Mouse (Mus musculus) hindbrain, embryonic 13.5 days (tissue): ENCODE data around the gene Ntng1. TPM values are rescaled to one million over a fixed set of nuclear protein-coding genes. Genes with fewer than 3 reads are reported as not detected.

Experiments used
- ATAC-seq: fragments of 200-750 bp; cut with Nextera tagmentation; 2 replicates; pipeline ENCODE4 v1.8.0; 2017; ENCODE audit warnings: moderate TSS enrichment; ENCODE audit not compliant: low FRiP score
- H3K27ac ChIP-seq: fragments of 300-500 bp; sonication (generic); 2 replicates; pipeline ENCODE4 v1.5.1; 2015; ENCODE audit warnings: inconsistent platforms, mild to moderate bottlenecking, moderate library complexity
- H3K27me3 ChIP-seq: fragments of 300-500 bp; sonication (generic); 2 replicates; pipeline ENCODE4 v1.6.1; 2015; ENCODE audit warnings: mild to moderate bottlenecking, inconsistent platforms
- H3K36me3 ChIP-seq: fragments of 300-500 bp; sonication (generic); 2 replicates; pipeline ENCODE4 v1.6.1; 2015; ENCODE audit warnings: mild to moderate bottlenecking, inconsistent platforms
- H3K4me1 ChIP-seq: fragments of 300-500 bp; sonication (generic); replicated peaks from 2 replicates; pipeline ENCODE4 v1.6.1; 2015; ENCODE audit warnings: inconsistent platforms
- H3K4me2 ChIP-seq: fragments of 300-500 bp; sonication (generic); 2 replicates; pipeline ENCODE4 v1.6.1; 2015; ENCODE audit warnings: inconsistent platforms, mild to moderate bottlenecking, moderate library complexity
- H3K4me3 ChIP-seq: fragments of 300-500 bp; sonication (generic); 2 replicates; pipeline ENCODE4 v1.5.1; 2015; ENCODE audit warnings: mild to moderate bottlenecking, inconsistent platforms
- H3K9ac ChIP-seq: fragments of 300-500 bp; sonication (generic); 2 replicates; pipeline ENCODE4 v1.6.1; 2015; ENCODE audit warnings: mild to moderate bottlenecking, inconsistent platforms
- H3K9me3 ChIP-seq: fragments of 300-500 bp; sonication (generic); 2 replicates; pipeline ENCODE4 v1.6.1; 2016; ENCODE audit warnings: inconsistent platforms
- WGBS: fragments of 180-500 bp; shearing (Covaris S2); methylation state at CpG from one replicate; pipeline ENCODE4 v1.1.7; 2015; 5-methylcytosine and 5-hydroxymethylcytosine counted together
- polyA plus RNA-seq: library from polyadenylated mRNA; unstranded; fragments of >200 nt; fragmentation: Nextera tagmentation; extraction: Ambion mirVana; gene quantifications from 2 replicates; pipeline ENCODE4 v1.2.1, GENCODE M21; 2015

Gene Ntng1
- polyA plus RNA-seq, 1 experiment from 2014 or later: 19.7 TPM

- no peaks in the 10 kb centered on the region for H3K36me3 ChIP-seq
- H3K4me1 ChIP-seq: 0 out of 2 replicates have a peak, but pooled peaks cover 3% of the 10 kb centered on the region
- 92% methylated on average over 2 of the region's 2 CpGs for WGBS
- H3K4me2 ChIP-seq: no peak overlapping the region
- H3K27me3 ChIP-seq: no peaks in the 10 kb centered on the region
- H3K9me3 ChIP-seq: no peaks in the 10 kb centered on the region
- no peak for ATAC-seq
- H3K27ac ChIP-seq: no peak overlapping the region
- H3K4me3 ChIP-seq: no peak overlapping the region
- H3K9ac ChIP-seq: no peak overlapping the region
Observed at GRCm38 (mm10) chr3:110044209-110044608, 99.6 kb downstream of the Ntng1 start.

- 0 out of 2 replicates have a peak, but pooled peaks cover 3% of the 10 kb centered on the region for H3K4me1 ChIP-seq
- H3K9me3 ChIP-seq: no peaks in the 10 kb centered on the region
- no peak for ATAC-seq
- no peaks in the 10 kb centered on the region for H3K36me3 ChIP-seq
- 96% methylated on average over 1 of the region's 1 CpGs for WGBS
- no peak overlapping the region for H3K4me3 ChIP-seq
- H3K27ac ChIP-seq: no peak overlapping the region
- no peak overlapping the region for H3K4me2 ChIP-seq
- H3K9ac ChIP-seq: no peak overlapping the region
- H3K27me3 ChIP-seq: no peaks in the 10 kb centered on the region
Observed at GRCm38 (mm10) chr3:110043641-110044187, 100.1 kb downstream of the Ntng1 start.

- no peak for ATAC-seq
- Histone ChIP-seq H3K27me3 (no peaks in the 10 kb centered on the region), H3K4me2 (no peak overlapping the region), H3K36me3 (no peaks in the 10 kb centered on the region), H3K4me1 (peaks cover 12% of the 10 kb centered on the region), H3K9me3 (no peaks in the 10 kb centered on the region), H3K4me3 (no peak overlapping the region), H3K27ac (0 out of 2 replicates have a peak overlapping the region, but pooled peaks have one; percentile 41), H3K9ac (no peak overlapping the region)
- WGBS: 33% methylated on average over 18 of the region's 18 CpGs
Observed at GRCm38 (mm10) chr3:110022783-110023599, 120.8 kb downstream of the Ntng1 start.

- no peak for ATAC-seq
- no peaks in the 10 kb centered on the region for H3K4me1 ChIP-seq
Observed at GRCm38 (mm10) chr3:110010870-110011626, 132.8 kb downstream of the Ntng1 start.

GRCm38 (mm10) chr3:110010441-110010840, 133.4 kb downstream of the Ntng1 start:
- Histone ChIP-seq H3K9me3 (no peaks in the 10 kb centered on the region), H3K9ac (no peak overlapping the region), H3K4me3 (no peak overlapping the region), H3K4me1 (no peaks in the 10 kb centered on the region), H3K27ac (no peak overlapping the region), H3K27me3 (no peaks in the 10 kb centered on the region), H3K36me3 (no peaks in the 10 kb centered on the region), H3K4me2 (no peak overlapping the region)
- WGBS: 43% methylated on average over 2 of the region's 2 CpGs
- ATAC-seq: no peak

More at GRCm38 (mm10) chr3:110010870-110011626, 132.8 kb downstream of the Ntng1 start:
- WGBS: 70% methylated on average over 14 of the region's 14 CpGs
- H3K36me3 ChIP-seq: no peaks in the 10 kb centered on the region
- no peaks in the 10 kb centered on the region for H3K27me3 ChIP-seq
- H3K4me2 ChIP-seq: no peak overlapping the region
- no peak overlapping the region for H3K4me3 ChIP-seq
- H3K27ac ChIP-seq: no peak overlapping the region
- H3K9me3 ChIP-seq: no peaks in the 10 kb centered on the region
- H3K9ac ChIP-seq: no peak overlapping the region

GRCm38 (mm10) chr3:110000349-110000748, 143.5 kb downstream of the Ntng1 start:
- Histone ChIP-seq H3K36me3 (no peaks in the 10 kb centered on the region), H3K4me1 (peaks cover 15% of the 10 kb centered on the region), H3K9ac (no peak overlapping the region), H3K4me2 (no peak overlapping the region), H3K27me3 (no peaks in the 10 kb centered on the region), H3K9me3 (no peaks in the 10 kb centered on the region), H3K27ac (no peak overlapping the region), H3K4me3 (no peak overlapping the region)
- no peak for ATAC-seq
- WGBS: 23% methylated on average over 5 of the region's 5 CpGs

- Histone ChIP-seq H3K9me3 (no peaks in the 10 kb centered on the region), H3K27me3 (no peaks in the 10 kb centered on the region), H3K4me3 (no peak overlapping the region), H3K36me3 (no peaks in the 10 kb centered on the region), H3K4me2 (no peak overlapping the region), H3K9ac (peak overlapping the region; percentile 43; the same call in 1 of the 2 replicates), H3K27ac (peak overlapping the region; percentile 80), H3K4me1 (peaks cover 22% of the 10 kb centered on the region)
- peak; percentile 21; the same call in 1 of the 2 replicates for ATAC-seq
- 60% methylated on average over 4 of the region's 4 CpGs for WGBS
Observed at GRCm38 (mm10) chr3:109995663-109996024, 148.2 kb downstream of the Ntng1 start.

- Histone ChIP-seq H3K27me3 (no peaks in the 10 kb centered on the region), H3K4me3 (no peak overlapping the region), H3K27ac (peak overlapping the region; percentile 80), H3K4me2 (0 out of 2 replicates have a peak overlapping the region, but pooled peaks have one; percentile 30), H3K4me1 (peaks cover 18% of the 10 kb centered on the region), H3K36me3 (no peaks in the 10 kb centered on the region), H3K9ac (peak overlapping the region; percentile 43; the same call in 1 of the 2 replicates), H3K9me3 (no peaks in the 10 kb centered on the region)
- peak; percentile 92 for ATAC-seq
- 17% methylated on average over 6 of the region's 6 CpGs for WGBS
Observed at GRCm38 (mm10) chr3:109994978-109995662, 148.7 kb downstream of the Ntng1 start.

GRCm38 (mm10) chr3:109984086-109984485, 159.7 kb downstream of the Ntng1 start:
- no peak overlapping the region for H3K27ac ChIP-seq
- H3K4me3 ChIP-seq: no peak overlapping the region
- H3K4me1 ChIP-seq: no peaks in the 10 kb centered on the region
- H3K27me3 ChIP-seq: no peaks in the 10 kb centered on the region
- no peak overlapping the region for H3K4me2 ChIP-seq
- no peak overlapping the region for H3K9ac ChIP-seq
- WGBS: 65% methylated on average over 2 of the region's 2 CpGs
- no peak for ATAC-seq
- H3K36me3 ChIP-seq: no peaks in the 10 kb centered on the region
- no peaks in the 10 kb centered on the region for H3K9me3 ChIP-seq

- H3K9ac ChIP-seq: no peak overlapping the region
- ATAC-seq: no peak; the same call in 1 of the 2 replicates
- WGBS: 47% methylated on average over 2 of the region's 2 CpGs
- H3K27me3 ChIP-seq: no peaks in the 10 kb centered on the region
- H3K4me1 ChIP-seq: no peaks in the 10 kb centered on the region
- no peaks in the 10 kb centered on the region for H3K9me3 ChIP-seq
- H3K4me3 ChIP-seq: no peak overlapping the region
- no peak overlapping the region for H3K4me2 ChIP-seq
- H3K27ac ChIP-seq: no peak overlapping the region
- no peaks in the 10 kb centered on the region for H3K36me3 ChIP-seq
Observed at GRCm38 (mm10) chr3:109977614-109978013, 166.2 kb downstream of the Ntng1 start.

GRCm38 (mm10) chr3:109975106-109975505, 168.7 kb downstream of the Ntng1 start:
- H3K4me3 ChIP-seq: no peak overlapping the region
- no peak overlapping the region for H3K27ac ChIP-seq
- no peaks in the 10 kb centered on the region for H3K9me3 ChIP-seq
- WGBS: 64% methylated on average over 4 of the region's 4 CpGs
- no peak overlapping the region for H3K4me2 ChIP-seq
- H3K36me3 ChIP-seq: no peaks in the 10 kb centered on the region
- no peak for ATAC-seq
- no peaks in the 10 kb centered on the region for H3K27me3 ChIP-seq
- no peaks in the 10 kb centered on the region for H3K4me1 ChIP-seq
- no peak overlapping the region for H3K9ac ChIP-seq

- no peak overlapping the region for H3K4me2 ChIP-seq
- no peak overlapping the region for H3K27ac ChIP-seq
- H3K9ac ChIP-seq: no peak overlapping the region
- no peaks in the 10 kb centered on the region for H3K27me3 ChIP-seq
- no peak overlapping the region for H3K4me3 ChIP-seq
- H3K4me1 ChIP-seq: no peaks in the 10 kb centered on the region
- 85% methylated on average over 1 of the region's 1 CpGs for WGBS
- H3K9me3 ChIP-seq: no peaks in the 10 kb centered on the region
- no peaks in the 10 kb centered on the region for H3K36me3 ChIP-seq
- no peak for ATAC-seq
Observed at GRCm38 (mm10) chr3:109971465-109971864, 172.3 kb downstream of the Ntng1 start.
